Mouse (Mus musculus): ENCODE measurements at regions not wholly inside any gene's neighbourhood (a gene's known extent, or its start where the extent isn't known, plus 50 kb on each side); places are given as distances from the start of the nearest gene placed in this dataset.

DNA sequence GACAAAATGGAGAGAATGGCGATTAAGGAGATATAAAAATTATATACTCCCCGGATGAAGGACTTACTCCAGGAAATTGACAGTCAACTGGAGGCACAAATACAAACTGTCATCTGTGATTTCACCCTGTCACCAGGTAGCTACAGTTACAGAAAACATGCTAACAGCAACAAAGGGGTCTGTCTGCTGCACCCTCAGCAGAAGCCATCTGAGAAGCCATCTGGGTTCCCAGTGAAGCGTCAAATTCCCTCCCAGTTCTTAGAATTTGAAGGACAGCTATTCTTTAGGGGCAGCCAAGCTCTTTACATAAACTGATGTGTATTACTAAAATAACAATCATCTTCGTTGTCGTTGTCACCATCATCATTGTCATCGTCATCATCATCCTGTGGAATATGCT lies 561.6 kb upstream of the 4930452B06Rik start:
- TF ChIP-seq CTCF (IDR thresholded peaks at IDR 0.05; ENCODE audit: low read depth) (no peak), EP300 (IDR thresholded peaks at IDR 0.05; ENCODE audit: low read depth) (no peak)
